Mouse (Mus musculus): ENCODE results near the gene S100a7a.

DNA sequence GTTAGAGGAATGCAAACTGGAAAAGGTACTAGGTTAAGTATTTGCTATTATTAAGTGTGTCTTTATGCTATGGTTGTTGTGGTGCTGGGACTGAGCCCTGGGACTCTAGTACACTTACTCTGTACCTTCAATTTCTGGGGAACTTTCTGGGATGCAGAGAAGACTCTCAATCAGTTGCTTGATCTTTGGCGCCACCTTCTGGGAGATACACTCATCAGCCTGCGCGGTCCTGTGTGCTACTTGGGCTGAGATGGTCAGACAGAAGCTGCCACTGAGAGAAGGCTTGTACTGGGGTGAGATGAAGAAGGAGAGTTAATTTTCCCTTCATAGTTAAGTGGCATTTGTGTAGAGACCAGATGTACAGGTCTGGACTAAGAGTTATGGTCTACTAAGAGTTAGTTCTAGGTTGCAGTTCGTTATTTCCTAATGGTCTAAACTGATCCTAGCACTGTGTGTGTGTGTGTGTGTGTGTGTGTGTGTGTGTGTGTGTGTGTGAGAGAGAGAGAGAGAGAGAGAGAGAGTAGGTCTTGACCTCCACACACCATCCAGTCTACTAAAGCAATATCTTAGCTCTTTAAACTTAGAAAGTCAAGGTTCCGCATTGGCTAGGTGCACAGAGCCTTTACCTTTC, 824 bp upstream of the S100a7a start:
- TF ChIP-seq EP300 (IDR thresholded peaks at IDR 0.05; ENCODE audit: low read depth) (no peak), CTCF (IDR thresholded peaks at IDR 0.05; ENCODE audit: low read depth) (peak; percentile 70)
